Mouse (Mus musculus): Measurements from ENCODE around the gene Gp1ba.

DNA sequence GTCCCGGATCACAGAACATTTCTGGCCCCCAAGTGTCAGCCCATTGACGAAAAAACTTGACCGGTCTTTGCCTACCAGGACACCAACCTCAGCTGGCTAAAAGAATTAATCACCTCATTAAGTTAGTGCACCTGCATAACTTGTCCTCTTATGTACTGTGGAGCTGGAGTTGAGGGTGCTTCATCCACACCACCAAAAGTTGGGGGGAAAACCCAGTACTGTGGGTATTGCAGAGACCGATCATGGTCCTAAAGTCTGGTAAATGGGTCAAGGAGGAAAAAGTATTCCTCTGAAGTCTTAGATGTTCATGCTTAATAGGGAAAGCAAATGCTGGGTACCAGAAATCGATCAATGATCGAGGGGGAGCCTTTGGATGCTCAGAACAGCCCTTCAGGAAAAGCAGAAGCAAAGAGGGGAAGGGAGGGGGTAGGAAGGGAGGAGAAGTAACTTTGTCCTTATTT lies 14.0 kb downstream of the Gp1ba start:
- TF ChIP-seq CTCF (IDR thresholded peaks at IDR 0.05; ENCODE audit: low read depth) (no peak), EP300 (IDR thresholded peaks at IDR 0.05; ENCODE audit: low read depth) (no peak)

All from liver, embryonic 14.5 days (tissue).